Mouse (Mus musculus) kidney, postnatal 36 days (tissue): ENCODE measurements around the gene Esrra.

Experiments used
- DNase-seq, 2 experiments: peaks; one replicate each; pipeline ENCODE4 v3.0.0; 2021 to 2022; ENCODE audit warnings: mixed read lengths in 2 of 2

Gene Esrra

GRCm38 (mm10) chr19:6919876-6920740, 1.5 kb downstream of the Esrra start:
- peak; percentile 84 to 90 for DNase-seq

- DNase-seq: no peak
Observed at GRCm38 (mm10) chr19:6919431-6919830, 2.2 kb downstream of the Esrra start.

GRCm38 (mm10) chr19:6918321-6918720, 3.3 kb downstream of the Esrra start:
- peak in 1 of 2 experiments; percentile 41 for DNase-seq

GRCm38 (mm10) chr19:6916496-6916895, 5.1 kb downstream of the Esrra start:
- no peak for DNase-seq

GRCm38 (mm10) chr19:6915276-6915675, 6.3 kb downstream of the Esrra start:
- no peak for DNase-seq

GRCm38 (mm10) chr19:6914540-6914939, 7.1 kb downstream of the Esrra start:
- DNase-seq: no peak

GRCm38 (mm10) chr19:6913991-6914390, 7.6 kb downstream of the Esrra start:
- DNase-seq: no peak

- DNase-seq: no peak
Observed at GRCm38 (mm10) chr19:6913036-6913435, 8.6 kb downstream of the Esrra start.

- no peak for DNase-seq
Observed at GRCm38 (mm10) chr19:6912205-6912970, 9.2 kb downstream of the Esrra start.

GRCm38 (mm10) chr19:6911101-6912074, 10.2 kb downstream of the Esrra start:
- peak in 1 of 2 experiments; percentile 39 for DNase-seq

GRCm38 (mm10) chr19:6910306-6910705, 11.3 kb downstream of the Esrra start:
- DNase-seq: peak; percentile 57 to 76

GRCm38 (mm10) chr19:6909507-6910289, 11.9 kb downstream of the Esrra start, which contains the start of the genes Trmt112 and Prdx5:
TSS of gene Trmt112 (plus strand) at chr19:6909698.
TSS of gene Prdx5 (minus strand) at chr19:6910106.
- DNase-seq: peak; percentile 95 to 96

GRCm38 (mm10) chr19:6909021-6909420, 12.6 kb downstream of the Esrra start:
- no peak for DNase-seq

GRCm38 (mm10) chr19:6907811-6908540, 13.6 kb downstream of the Esrra start:
- DNase-seq: peak; percentile 44 to 60

- DNase-seq: no peak
Observed at GRCm38 (mm10) chr19:6907094-6907493, 14.5 kb downstream of the Esrra start.

GRCm38 (mm10) chr19:6906199-6906598, 15.4 kb downstream of the Esrra start:
- peak; percentile 68 to 77 for DNase-seq

- DNase-seq: peak; percentile 55
Observed at GRCm38 (mm10) chr19:6905498-6906159, 16.0 kb downstream of the Esrra start.

GRCm38 (mm10) chr19:6904846-6905245, 16.8 kb downstream of the Esrra start:
- DNase-seq: peak; percentile 87 to 94

- DNase-seq: peak; percentile 58 to 75
Observed at GRCm38 (mm10) chr19:6903031-6903430, 18.6 kb downstream of the Esrra start.

- peak in 1 of 2 experiments; percentile 65 for DNase-seq
Observed at GRCm38 (mm10) chr19:6899641-6900040, 22.0 kb downstream of the Esrra start.
